Mouse (Mus musculus) limb, embryonic 13.5 days (tissue): ENCODE data around the gene Hoxa10. TPM values are rescaled to one million over a fixed set of nuclear protein-coding genes. Genes with fewer than 3 reads are reported as not detected.

Experiments
- ATAC-seq: fragments of 200-750 bp; cut with Nextera tagmentation; 2 replicates; pipeline ENCODE4 v1.8.0; 2017; ENCODE audit warnings: low read depth, moderate number of reproducible peaks, moderate TSS enrichment; ENCODE audit not compliant: low FRiP score
- H3K27ac ChIP-seq: fragments of 300-500 bp; sonication (generic); 2 replicates; pipeline ENCODE4 v1.5.1; 2015; ENCODE audit warnings: inconsistent platforms, mild to moderate bottlenecking, moderate library complexity
- H3K27me3 ChIP-seq: fragments of 300-500 bp; sonication (generic); 2 replicates; pipeline ENCODE4 v1.6.1; 2015; ENCODE audit warnings: mild to moderate bottlenecking, inconsistent platforms
- H3K36me3 ChIP-seq: fragments of 300-500 bp; sonication (generic); 2 replicates; pipeline ENCODE4 v1.6.1; 2015; ENCODE audit warnings: inconsistent platforms, mild to moderate bottlenecking, moderate library complexity
- H3K4me1 ChIP-seq: fragments of 300-500 bp; sonication (generic); 2 replicates; pipeline ENCODE4 v1.6.1; 2015; ENCODE audit warnings: inconsistent platforms
- H3K4me2 ChIP-seq: fragments of 300-500 bp; sonication (generic); replicated peaks from 2 replicates; pipeline ENCODE4 v1.6.1; 2015; ENCODE audit warnings: inconsistent platforms, mild to moderate bottlenecking, moderate library complexity
- H3K4me3 ChIP-seq: fragments of 300-500 bp; sonication (generic); 2 replicates; pipeline ENCODE4 v1.5.1; 2015; ENCODE audit warnings: moderate library complexity, mild to moderate bottlenecking, inconsistent platforms
- H3K9ac ChIP-seq: fragments of 300-500 bp; sonication (generic); 2 replicates; pipeline ENCODE4 v1.6.1; 2015; ENCODE audit warnings: mild to moderate bottlenecking, inconsistent platforms
- H3K9me3 ChIP-seq: fragments of 300-500 bp; sonication (generic); 2 replicates; pipeline ENCODE4 v1.6.1; 2016; ENCODE audit warnings: inconsistent platforms
- WGBS: fragments of 180-500 bp; shearing (Covaris S2); methylation state at CpG from one replicate; pipeline ENCODE4 v1.1.7; 2015; 5-methylcytosine and 5-hydroxymethylcytosine counted together
- polyA plus RNA-seq: library from polyadenylated mRNA; unstranded; fragments of >200 nt; fragmentation: Nextera tagmentation; extraction: Ambion mirVana; gene quantifications from 2 replicates; pipeline ENCODE4 v1.2.1, GENCODE M21; 2015

The Hoxa10 gene
- polyA plus RNA-seq, 1 experiment from 2014 or later, result 207 TPM

DNA sequence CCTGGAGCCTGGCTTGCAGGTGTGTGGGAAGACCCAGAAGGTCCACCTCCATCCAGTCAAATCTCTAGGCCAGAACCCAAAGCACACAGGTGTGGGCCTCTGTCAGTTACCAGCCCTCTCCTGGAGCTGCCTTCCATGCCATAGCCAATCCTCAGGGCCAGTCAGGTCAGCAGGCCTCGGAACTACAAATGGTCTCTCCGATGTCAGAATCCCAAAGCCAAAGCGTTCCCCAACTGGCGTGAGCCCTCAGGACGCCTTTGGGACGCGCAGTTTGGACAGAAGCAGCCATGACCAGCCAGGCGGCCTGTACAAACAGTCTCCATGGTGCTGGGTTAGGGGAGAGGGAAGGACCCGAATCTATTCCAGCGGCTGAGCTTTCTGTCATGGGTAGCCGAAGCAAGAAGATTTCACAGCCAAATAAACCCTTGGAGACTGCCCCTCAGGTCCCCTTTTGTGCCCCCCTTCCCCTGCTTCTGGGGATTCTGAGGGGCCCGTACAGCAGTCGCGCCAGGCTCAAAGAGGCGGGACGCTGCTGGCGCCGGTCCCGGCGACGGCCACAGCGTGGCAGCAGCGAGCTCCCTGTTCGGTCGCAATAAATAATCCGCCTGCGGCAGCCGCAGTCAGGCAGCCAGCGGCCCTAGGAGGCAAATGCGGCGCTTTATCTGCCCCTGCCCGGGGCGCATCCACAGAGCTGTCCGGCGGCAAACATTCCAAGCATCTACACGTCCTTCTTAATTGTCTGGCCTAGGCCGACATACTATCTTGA is 29.3 kb downstream of the Hoxa10 start:
- peaks cover 79% of the 10 kb centered on the region for H3K4me1 ChIP-seq
- 0 out of 2 replicates have a peak, but pooled peaks cover under 1% of the 10 kb centered on the region for H3K36me3 ChIP-seq
- H3K9ac ChIP-seq, result peak overlapping the region; percentile 95
- WGBS, result 1% methylated on average over 37 of the region's 37 CpGs
- peaks cover 39% of the 10 kb centered on the region for H3K27me3 ChIP-seq
- ATAC-seq, result peak; percentile 56
- H3K9me3 ChIP-seq, result no peaks in the 10 kb centered on the region
- H3K4me2 ChIP-seq, result peak overlapping the region; percentile 90
- H3K27ac ChIP-seq, result peak overlapping the region; percentile 97
- H3K4me3 ChIP-seq, result peak overlapping the region; percentile 78

DNA sequence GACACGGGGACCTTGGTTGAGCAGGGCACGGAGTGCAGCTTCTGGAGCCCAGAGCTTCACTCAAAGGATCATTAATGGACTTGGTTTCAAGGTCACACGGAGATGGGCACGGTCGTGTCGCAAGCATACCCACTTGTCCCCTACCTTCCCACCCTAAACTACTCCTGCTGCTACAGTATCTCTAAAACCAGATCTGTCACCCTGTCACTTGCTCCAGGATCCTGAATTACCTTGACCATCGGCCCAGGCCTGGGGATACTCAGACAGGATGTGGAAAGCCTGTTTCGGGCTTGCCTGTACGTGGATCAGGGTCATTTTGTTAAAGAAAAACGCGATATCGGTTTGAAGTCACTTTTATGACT is 31.0 kb downstream of the Hoxa10 start:
- Histone ChIP-seq H3K36me3 (peaks cover 13% of the 10 kb centered on the region), H3K27me3 (peaks cover 41% of the 10 kb centered on the region), H3K9ac (peak overlapping the region; percentile 63), H3K9me3 (no peaks in the 10 kb centered on the region), H3K4me1 (peaks cover 80% of the 10 kb centered on the region), H3K4me3 (peak overlapping the region; percentile 78), H3K4me2 (peak overlapping the region; percentile 90), H3K27ac (peak overlapping the region; percentile 6; the same call in 1 of the 2 replicates)
- WGBS, result 16% methylated on average over 12 of the region's 12 CpGs
- no peak for ATAC-seq

DNA sequence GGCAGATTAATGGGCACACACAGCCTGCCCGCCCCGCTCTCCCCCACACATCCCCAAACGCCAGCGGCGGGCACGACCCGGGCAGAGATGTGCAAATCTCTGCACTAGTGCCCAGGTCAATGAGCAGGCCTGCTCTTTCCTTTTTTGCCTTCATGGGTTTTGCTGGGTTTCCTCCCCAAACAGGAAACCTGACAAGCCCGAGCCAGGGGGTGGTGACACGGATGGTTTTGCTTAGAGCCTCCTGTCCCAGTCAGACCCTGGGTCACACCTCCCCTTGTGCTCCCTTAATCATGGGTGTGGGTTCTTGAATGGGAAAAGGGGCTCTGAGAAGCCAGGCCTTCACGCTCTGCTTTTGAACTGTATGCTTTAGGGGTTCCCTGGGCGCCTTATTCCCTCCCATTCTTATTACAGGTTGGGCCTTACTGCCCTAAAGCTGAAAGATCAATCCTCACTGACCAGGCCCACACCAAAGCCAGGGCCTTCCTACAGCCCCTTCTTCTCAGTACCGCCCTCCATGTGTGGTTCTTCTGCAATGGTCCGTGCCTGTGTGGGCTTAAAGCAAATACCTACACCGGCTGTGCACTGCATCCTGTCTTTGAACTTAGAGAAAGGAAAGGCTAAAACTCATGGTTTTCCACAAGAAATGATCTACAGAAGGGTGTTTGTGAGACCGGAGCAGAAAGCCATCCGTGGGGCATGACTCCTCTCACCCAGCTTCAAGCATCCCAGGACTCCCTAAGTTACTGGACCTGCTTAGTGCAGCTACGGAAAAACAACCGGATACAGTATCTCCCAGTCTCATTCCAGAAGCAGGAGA is 31.6 kb downstream of the Hoxa10 start:
- 7% methylated on average over 18 of the region's 18 CpGs for WGBS
- Histone ChIP-seq H3K9me3 (no peaks in the 10 kb centered on the region), H3K4me3 (peak overlapping the region; percentile 78), H3K36me3 (peaks cover 15% of the 10 kb centered on the region), H3K4me1 (peaks cover 81% of the 10 kb centered on the region), H3K27ac (peak overlapping the region; percentile 6; the same call in 1 of the 2 replicates), H3K4me2 (peak overlapping the region; percentile 90), H3K9ac (peak overlapping the region; percentile 63), H3K27me3 (peaks cover 35% of the 10 kb centered on the region)
- ATAC-seq, result no peak

DNA sequence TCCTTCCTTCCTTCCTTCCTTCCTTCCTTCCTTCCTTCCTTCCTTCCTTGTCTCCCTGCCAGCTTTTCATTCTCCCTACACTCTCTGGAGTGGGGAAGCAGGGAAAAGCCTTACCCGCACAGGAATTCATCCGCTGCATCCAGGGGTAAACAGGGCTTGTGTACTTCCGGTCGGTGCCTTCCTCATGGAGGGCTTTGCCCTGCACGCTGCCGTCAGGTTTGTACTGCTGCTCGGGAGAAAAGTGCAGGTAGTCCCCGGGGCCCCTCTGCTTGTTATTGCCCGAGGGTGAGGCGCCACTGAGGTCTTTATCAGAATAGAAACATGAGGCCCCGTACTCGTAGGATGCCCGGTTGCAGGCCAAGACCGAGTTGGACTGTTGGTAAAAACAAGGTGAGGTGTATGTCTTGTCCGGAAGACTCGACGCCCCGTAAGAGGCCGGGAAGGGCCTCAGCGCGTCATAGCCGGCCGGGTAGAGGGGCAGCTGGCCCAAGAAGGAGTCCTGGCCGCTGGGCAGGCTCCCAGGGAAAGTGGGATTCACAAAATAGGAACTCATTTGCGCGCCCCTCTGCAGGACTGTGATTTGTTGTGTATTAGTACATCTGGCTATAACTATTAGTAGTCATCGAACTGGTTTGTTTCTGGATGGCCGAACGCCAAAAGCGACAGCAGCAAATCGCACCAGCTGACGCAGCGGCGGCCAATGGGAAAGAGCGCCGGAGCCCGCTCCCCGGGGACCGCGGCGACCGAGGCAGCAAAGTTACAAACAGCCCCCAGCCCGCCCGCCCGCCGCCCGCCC is 32.4 kb downstream of the Hoxa10 start, which contains the start of gene Hoxa6:
Hoxa6 (minus strand) TSS at position 651 of the 796 bp plus-strand sequence.
- Histone ChIP-seq H3K4me3 (peak within 1 kb of the TSS; percentile 78), H3K4me1 (peaks cover 83% of the 10 kb centered on the region), H3K9ac (peak within 1 kb of the TSS; percentile 63), H3K27ac (peak within 1 kb of the TSS; percentile 22; the same call in 1 of the 2 replicates), H3K4me2 (peak within 1 kb of the TSS; percentile 90), H3K36me3 (peaks cover 23% of the 10 kb centered on the region), H3K9me3 (no peaks in the 10 kb centered on the region), H3K27me3 (peaks cover 39% of the 10 kb centered on the region)
- ATAC-seq, result no peak
- 3% methylated on average over 47 of the region's 47 CpGs for WGBS

DNA sequence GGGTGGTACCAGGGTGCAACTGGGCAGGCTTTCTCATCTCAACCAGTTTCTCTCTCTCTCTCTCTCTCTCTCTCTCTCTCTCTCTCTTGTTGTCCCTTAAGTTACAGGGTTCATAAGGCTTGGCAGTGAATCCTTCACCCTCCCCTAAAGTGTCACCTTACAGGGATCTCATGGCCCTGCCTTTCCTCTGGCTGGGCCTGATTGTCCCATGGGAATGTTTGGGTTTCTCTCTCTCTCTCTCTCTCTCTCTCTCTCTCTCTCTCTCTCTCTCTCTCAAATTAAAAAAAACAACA is 33.0 kb downstream of the Hoxa10 start:
- Histone ChIP-seq H3K27me3 (peaks cover 42% of the 10 kb centered on the region), H3K4me3 (0 out of 2 replicates have a peak overlapping the region, but pooled peaks have one; percentile 9)

DNA sequence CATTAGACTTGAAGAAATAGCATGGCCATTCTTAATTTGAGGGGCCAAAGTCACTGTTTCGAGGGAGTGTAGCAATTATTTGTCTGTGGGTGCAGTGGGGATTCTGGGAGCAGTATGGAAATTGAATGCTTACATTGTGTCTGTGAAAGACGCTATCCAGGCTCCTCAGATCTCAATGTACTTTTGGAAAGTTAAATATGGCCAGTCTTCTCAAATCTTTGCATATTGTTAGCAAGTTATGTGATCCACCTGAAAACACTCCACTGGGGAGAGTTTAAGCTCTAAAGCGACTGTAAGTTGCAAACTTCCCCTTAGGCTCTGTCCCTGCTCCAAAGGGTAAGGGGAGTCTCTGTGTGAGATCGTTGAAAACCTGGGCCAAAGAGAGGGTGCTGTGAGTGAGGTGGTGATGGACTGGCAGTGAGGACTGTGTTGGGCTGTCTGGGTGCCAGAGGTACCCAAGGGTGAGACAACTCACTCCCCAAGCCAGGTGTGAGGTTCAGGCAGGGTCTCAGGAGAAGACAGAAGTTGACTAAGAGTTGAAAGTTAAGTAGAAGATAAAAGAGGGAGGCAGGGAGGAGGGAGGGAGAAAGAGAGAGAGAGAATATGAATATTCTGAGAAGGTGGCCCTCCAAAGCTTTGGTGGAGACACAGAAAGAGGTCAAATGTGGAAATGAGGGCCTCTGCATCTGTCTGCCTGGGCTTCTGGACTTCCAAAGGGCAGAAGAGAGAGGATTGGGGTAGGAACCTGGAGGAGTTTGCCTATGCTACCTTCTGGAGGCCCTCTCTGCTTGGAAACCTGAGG is 33.6 kb downstream of the Hoxa10 start:
- H3K4me1 ChIP-seq, result peaks cover 86% of the 10 kb centered on the region
- no peak overlapping the region for H3K27ac ChIP-seq
- ATAC-seq, result no peak
- peak overlapping the region; percentile 90 for H3K4me2 ChIP-seq
- 29% methylated on average over 4 of the region's 4 CpGs for WGBS
- H3K4me3 ChIP-seq, result peak overlapping the region; percentile 9; the same call in 1 of the 2 replicates
- no peaks in the 10 kb centered on the region for H3K9me3 ChIP-seq
- peaks cover 24% of the 10 kb centered on the region for H3K36me3 ChIP-seq
- peaks cover 45% of the 10 kb centered on the region for H3K27me3 ChIP-seq
- no peak overlapping the region; the same call in 1 of the 2 replicates for H3K9ac ChIP-seq

More for the DNA sequence above, 33.0 kb downstream of the Hoxa10 start:
- Histone ChIP-seq H3K4me2 (peak overlapping the region; percentile 90), H3K9ac (no peak overlapping the region; the same call in 1 of the 2 replicates), H3K9me3 (no peaks in the 10 kb centered on the region), H3K36me3 (peaks cover 24% of the 10 kb centered on the region), H3K27ac (no peak overlapping the region), H3K4me1 (peaks cover 89% of the 10 kb centered on the region)
- no peak for ATAC-seq

DNA sequence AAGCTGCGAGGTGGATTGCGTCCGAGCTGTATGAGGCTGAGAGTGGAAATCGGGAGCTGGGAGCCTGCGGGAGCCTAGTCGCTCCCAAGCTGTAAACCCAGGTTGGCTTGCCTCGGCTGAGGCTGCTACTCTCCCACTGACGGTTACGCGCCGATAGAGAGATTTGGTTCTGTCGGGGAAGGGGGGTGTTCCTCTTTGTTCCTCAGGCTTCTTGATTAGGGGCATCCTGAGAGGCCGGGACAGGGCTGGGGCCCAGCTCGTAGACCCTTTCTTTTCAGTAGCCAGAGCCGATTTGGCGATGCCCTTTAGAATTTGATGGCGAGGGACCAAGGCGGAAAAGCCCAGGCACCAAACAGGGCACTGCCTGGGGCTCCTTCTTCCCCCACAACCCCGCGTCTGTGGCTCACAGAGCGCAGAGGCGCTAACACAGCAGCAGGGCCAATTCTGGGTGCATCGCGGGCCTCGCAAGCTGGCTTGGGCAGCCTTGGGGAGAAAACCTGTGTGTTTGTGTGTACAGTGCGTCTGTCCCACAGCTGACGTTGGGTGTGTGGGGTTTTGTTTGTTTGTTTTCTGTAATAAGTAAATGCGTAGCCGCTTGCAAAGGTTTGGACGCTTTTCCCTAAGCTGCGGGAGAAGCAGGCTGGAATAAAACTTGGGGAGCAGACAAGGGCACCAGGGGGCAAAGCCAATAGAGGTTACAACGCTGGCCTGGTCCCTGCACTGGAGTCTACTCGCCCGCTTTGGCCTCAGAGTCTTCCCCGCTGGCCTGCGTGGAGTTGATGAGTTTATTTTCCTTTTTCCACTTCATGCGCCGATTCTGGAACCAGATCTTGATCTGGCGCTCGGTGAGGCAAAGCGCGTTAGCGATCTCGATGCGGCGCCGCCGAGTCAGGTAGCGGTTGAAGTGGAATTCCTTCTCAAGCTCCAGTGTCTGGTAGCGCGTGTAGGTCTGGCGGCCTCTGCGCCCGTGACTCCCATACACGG is 34.7 kb downstream of the Hoxa10 start:
- Histone ChIP-seq H3K4me3 (peak overlapping the region; percentile 49), H3K4me1 (peaks cover 84% of the 10 kb centered on the region), H3K36me3 (peaks cover 24% of the 10 kb centered on the region), H3K9me3 (no peaks in the 10 kb centered on the region), H3K9ac (peak overlapping the region; percentile 64), H3K27me3 (peaks cover 46% of the 10 kb centered on the region), H3K4me2 (peak overlapping the region; percentile 90), H3K27ac (no peak overlapping the region)
- no peak for ATAC-seq
- WGBS, result 14% methylated on average over 55 of the region's 55 CpGs

DNA sequence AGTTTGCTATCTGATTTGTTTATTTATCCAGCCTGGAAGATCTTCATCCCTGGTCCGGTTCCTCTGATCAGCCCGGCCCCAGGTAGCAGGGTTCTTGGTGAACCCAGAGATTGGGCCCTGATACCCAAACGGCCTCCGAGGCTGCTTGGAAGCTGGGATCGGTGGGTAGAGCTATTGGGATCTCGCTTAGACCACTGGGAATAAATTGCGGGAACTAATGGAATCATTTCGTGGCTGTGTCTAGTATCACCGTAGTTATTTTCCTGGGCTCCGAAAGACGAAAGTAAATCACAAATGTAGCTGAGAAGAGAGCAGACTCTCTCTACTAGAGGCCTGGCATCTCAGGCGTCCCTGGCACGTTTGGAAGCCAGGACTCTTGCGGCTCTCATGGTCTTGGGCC is 35.4 kb downstream of the Hoxa10 start:
- Histone ChIP-seq H3K4me3 (peak overlapping the region; percentile 49), H3K27me3 (peaks cover 52% of the 10 kb centered on the region), H3K4me2 (peak overlapping the region; percentile 90), H3K36me3 (peaks cover 27% of the 10 kb centered on the region), H3K27ac (no peak overlapping the region), H3K4me1 (peaks cover 87% of the 10 kb centered on the region), H3K9me3 (no peaks in the 10 kb centered on the region), H3K9ac (peak overlapping the region; percentile 64)
- ATAC-seq, result no peak
- 13% methylated on average over 14 of the region's 14 CpGs for WGBS

DNA sequence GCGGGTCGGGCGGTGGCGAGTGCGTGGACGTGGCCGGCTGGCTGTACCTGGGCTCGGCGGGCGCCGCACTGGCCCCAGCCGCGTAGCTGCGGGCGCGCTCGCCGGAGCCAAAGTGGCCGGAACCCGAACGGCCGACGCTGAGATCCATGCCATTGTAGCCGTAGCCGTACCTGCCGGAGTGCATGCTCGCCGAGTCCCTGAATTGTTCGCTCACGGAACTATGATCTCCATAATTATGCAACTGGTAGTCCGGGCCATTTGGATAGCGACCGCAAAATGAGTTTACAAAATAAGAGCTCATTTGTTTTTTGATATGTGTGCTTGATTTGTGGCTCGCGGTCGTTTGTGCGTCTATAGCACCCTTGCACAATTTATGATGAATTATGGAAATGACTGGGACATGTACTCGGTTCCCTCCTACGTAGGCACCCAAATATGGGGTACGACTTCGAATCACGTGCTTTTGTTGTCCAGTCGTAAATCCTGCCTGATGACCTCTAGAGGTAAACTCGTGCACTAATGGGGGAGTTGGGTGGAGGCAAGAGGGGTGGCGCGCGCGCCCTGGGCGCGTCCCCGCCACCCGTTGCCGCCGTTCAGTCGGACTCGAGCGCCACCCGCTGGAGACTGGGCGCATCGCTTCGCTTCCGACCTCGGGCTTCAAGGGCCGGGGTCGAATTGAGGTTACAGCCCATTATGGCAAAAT is 36.5 kb downstream of the Hoxa10 start, which contains the start of gene Hoxa5:
Hoxa5 (minus strand) TSS at position 538 of the 703 bp plus-strand sequence.
- Histone ChIP-seq H3K4me1 (peaks cover 81% of the 10 kb centered on the region), H3K27me3 (peaks cover 62% of the 10 kb centered on the region), H3K9me3 (no peaks in the 10 kb centered on the region), H3K27ac (no peak within 1 kb of the TSS; the same call in 1 of the 2 replicates), H3K9ac (peak within 1 kb of the TSS; percentile 72), H3K4me3 (peak within 1 kb of the TSS; percentile 49), H3K36me3 (peaks cover 33% of the 10 kb centered on the region), H3K4me2 (peak within 1 kb of the TSS; percentile 90)
- ATAC-seq, result no peak
- 3% methylated on average over 65 of the region's 65 CpGs for WGBS
